Mouse (Mus musculus): ENCODE results near the gene Pde2a.

GRCm38 (mm10) chr7:101384931-101385330 is 36.6 kb upstream of the Pde2a start:
- no peak for TF ChIP-seq POLR2A (IDR thresholded peaks at IDR 0.05; ENCODE audit: insufficient read depth, low read length)
- TF ChIP-seq CTCF (IDR thresholded peaks at IDR 0.05; ENCODE audit: low read depth, low read length) = no peak
- no peak for TF ChIP-seq EP300 (IDR thresholded peaks at IDR 0.05; ENCODE audit: insufficient read depth, low read depth, low read length)

All from ES-Bruce4 (cell line).